Mouse (Mus musculus): ENCODE data around the gene Cc2d1a. TPM values are rescaled to one million over a fixed set of nuclear protein-coding genes. Genes with fewer than 3 reads are reported as not detected.

Cc2d1a gene
- total and polyA plus RNA-seq, 3 experiments = 10.6 to 11.9 (median 11.2) TPM

GRCm38 (mm10) chr8:84182833-84183232 is 35.1 kb upstream of the Cc2d1a start:
- Histone ChIP-seq H3K9ac (ENCODE audit: low read depth, low read length) (peak overlapping the region; percentile 83), H3K4me3 (peak overlapping the region; percentile 58; the same call in 1 of the 2 replicates), H3K27ac (no peak overlapping the region), H3K36me3 (ENCODE audit: control insufficient read depth, insufficient read depth, low read length) (no peaks in the 10 kb centered on the region), H3K27me3 (ENCODE audit: control insufficient read depth, insufficient read depth, low read length) (no peaks in the 10 kb centered on the region), H3K4me1 (ENCODE audit: control insufficient read depth, insufficient read depth, low read length) (peaks cover 6% of the 10 kb centered on the region), H3K79me2 (replicated peaks; ENCODE audit: control insufficient read depth, insufficient read depth, low read length) (no peaks in the 10 kb centered on the region)
- WGBS = 73% methylated on average over 4 of the region's 4 CpGs
- intact Hi-C loops (cut with DNase I) = loop anchor here (10.0 kb wide), 1 partner anchor 438 kb away; the partner anchor contains the start of gene Adgre5
- DNase-seq = no peak
- TF ChIP-seq CTCF (IDR thresholded peaks at IDR 0.05) (no peak), EP300 (IDR thresholded peaks at IDR 0.05; ENCODE audit: insufficient read depth, low read depth, low read length) (no peak), POLR2A (IDR thresholded peaks at IDR 0.05; ENCODE audit: insufficient read depth, low read depth, low read length) (no peak)

GRCm38 (mm10) chr8:84180530-84181190 is 32.9 kb upstream of the Cc2d1a start:
- peak; percentile 51 to 57 for DNase-seq
- intact Hi-C loops (cut with DNase I) = loop anchor here (2.0 to 10.0 kb wide), 2 partner anchors 32 to 436 kb away; partner anchors contain the start of genes 4930432K21Rik and Adgre5
- TF ChIP-seq EP300 (IDR thresholded peaks at IDR 0.05; ENCODE audit: insufficient read depth, low read depth, low read length) = no peak
- TF ChIP-seq CTCF (IDR thresholded peaks at IDR 0.05) = no peak
- no peak for TF ChIP-seq POLR2A (IDR thresholded peaks at IDR 0.05; ENCODE audit: insufficient read depth, low read depth, low read length)
- no peak overlapping the region for H3K9ac ChIP-seq (ENCODE audit: low read depth, low read length)
- no peaks in the 10 kb centered on the region for H3K79me2 ChIP-seq (replicated peaks; ENCODE audit: control insufficient read depth, insufficient read depth, low read length)
- no peaks in the 10 kb centered on the region for H3K27me3 ChIP-seq (ENCODE audit: control insufficient read depth, insufficient read depth, low read length)
- no peaks in the 10 kb centered on the region for H3K36me3 ChIP-seq (ENCODE audit: control insufficient read depth, insufficient read depth, low read length)
- H3K4me1 ChIP-seq (ENCODE audit: control insufficient read depth, insufficient read depth, low read length) = peaks cover 4% of the 10 kb centered on the region
- no peak overlapping the region for H3K27ac ChIP-seq
- no peak overlapping the region; the same call in 1 of the 2 replicates for H3K4me3 ChIP-seq
- WGBS = 7% methylated on average over 16 of the region's 16 CpGs

GRCm38 (mm10) chr8:84179946-84180345 is 32.2 kb upstream of the Cc2d1a start:
- H3K4me1 ChIP-seq (ENCODE audit: control insufficient read depth, insufficient read depth, low read length) = peaks cover 4% of the 10 kb centered on the region
- H3K4me3 ChIP-seq = no peak overlapping the region
- intact Hi-C loops (cut with DNase I) = loop anchor here (2.0 to 10.0 kb wide), 2 partner anchors 31 to 435 kb away; partner anchors contain the start of genes 4930432K21Rik and Adgre5
- H3K36me3 ChIP-seq (ENCODE audit: control insufficient read depth, insufficient read depth, low read length) = no peaks in the 10 kb centered on the region
- H3K27ac ChIP-seq = no peak overlapping the region
- no peaks in the 10 kb centered on the region for H3K79me2 ChIP-seq (replicated peaks; ENCODE audit: control insufficient read depth, insufficient read depth, low read length)
- no peak overlapping the region for H3K9ac ChIP-seq (ENCODE audit: low read depth, low read length)
- TF ChIP-seq EP300 (IDR thresholded peaks at IDR 0.05; ENCODE audit: insufficient read depth, low read depth, low read length) (no peak), CTCF (IDR thresholded peaks at IDR 0.05) (no peak), POLR2A (IDR thresholded peaks at IDR 0.05; ENCODE audit: insufficient read depth, low read depth, low read length) (no peak)
- no peaks in the 10 kb centered on the region for H3K27me3 ChIP-seq (ENCODE audit: control insufficient read depth, insufficient read depth, low read length)
- no peak for DNase-seq
- 53% methylated on average over 4 of the region's 4 CpGs for WGBS

GRCm38 (mm10) chr8:84178592-84178991 is 30.9 kb upstream of the Cc2d1a start:
- H3K27me3 ChIP-seq (ENCODE audit: control insufficient read depth, insufficient read depth, low read length) = no peaks in the 10 kb centered on the region
- no peak overlapping the region for H3K4me3 ChIP-seq
- H3K79me2 ChIP-seq (replicated peaks; ENCODE audit: control insufficient read depth, insufficient read depth, low read length) = no peaks in the 10 kb centered on the region
- H3K4me1 ChIP-seq (ENCODE audit: control insufficient read depth, insufficient read depth, low read length) = peaks cover 4% of the 10 kb centered on the region
- H3K9ac ChIP-seq (ENCODE audit: low read depth, low read length) = no peak overlapping the region
- no peak for DNase-seq
- no peak overlapping the region for H3K27ac ChIP-seq
- no peak for TF ChIP-seq EP300 (IDR thresholded peaks at IDR 0.05; ENCODE audit: insufficient read depth, low read depth, low read length)
- TF ChIP-seq POLR2A (IDR thresholded peaks at IDR 0.05; ENCODE audit: insufficient read depth, low read depth, low read length) = no peak
- no peak for TF ChIP-seq CTCF (IDR thresholded peaks at IDR 0.05)
- H3K36me3 ChIP-seq (ENCODE audit: control insufficient read depth, insufficient read depth, low read length) = no peaks in the 10 kb centered on the region
- WGBS = 92% methylated on average over 8 of the region's 8 CpGs
- intact Hi-C loops (cut with DNase I) = no loop called here

GRCm38 (mm10) chr8:84177405-84177804 is 29.7 kb upstream of the Cc2d1a start:
- WGBS = 95% methylated on average over 3 of the region's 3 CpGs
- TF ChIP-seq POLR2A (IDR thresholded peaks at IDR 0.05; ENCODE audit: insufficient read depth, low read depth, low read length) = no peak
- no peak for TF ChIP-seq EP300 (IDR thresholded peaks at IDR 0.05; ENCODE audit: insufficient read depth, low read depth, low read length)
- TF ChIP-seq CTCF (IDR thresholded peaks at IDR 0.05) = no peak
- Histone ChIP-seq H3K4me1 (ENCODE audit: control insufficient read depth, insufficient read depth, low read length) (peaks cover 1% of the 10 kb centered on the region; the same call in 1 of the 2 replicates), H3K27ac (no peak overlapping the region), H3K79me2 (replicated peaks; ENCODE audit: control insufficient read depth, insufficient read depth, low read length) (no peaks in the 10 kb centered on the region), H3K27me3 (ENCODE audit: control insufficient read depth, insufficient read depth, low read length) (no peaks in the 10 kb centered on the region), H3K9ac (ENCODE audit: low read depth, low read length) (no peak overlapping the region), H3K36me3 (ENCODE audit: control insufficient read depth, insufficient read depth, low read length) (no peaks in the 10 kb centered on the region), H3K4me3 (no peak overlapping the region)
- DNase-seq = no peak
- intact Hi-C loops (cut with DNase I) = no loop called here

GRCm38 (mm10) chr8:84176560-84176959 is 28.8 kb upstream of the Cc2d1a start:
- Histone ChIP-seq H3K27ac (no peak overlapping the region), H3K79me2 (replicated peaks; ENCODE audit: control insufficient read depth, insufficient read depth, low read length) (no peaks in the 10 kb centered on the region), H3K9ac (ENCODE audit: low read depth, low read length) (no peak overlapping the region), H3K4me1 (ENCODE audit: control insufficient read depth, insufficient read depth, low read length) (peaks cover 1% of the 10 kb centered on the region; the same call in 1 of the 2 replicates), H3K36me3 (ENCODE audit: control insufficient read depth, insufficient read depth, low read length) (no peaks in the 10 kb centered on the region), H3K4me3 (no peak overlapping the region), H3K27me3 (ENCODE audit: control insufficient read depth, insufficient read depth, low read length) (no peaks in the 10 kb centered on the region)
- no peak for DNase-seq
- no peak for TF ChIP-seq CTCF (IDR thresholded peaks at IDR 0.05)
- no peak for TF ChIP-seq EP300 (IDR thresholded peaks at IDR 0.05; ENCODE audit: insufficient read depth, low read depth, low read length)
- TF ChIP-seq POLR2A (IDR thresholded peaks at IDR 0.05; ENCODE audit: insufficient read depth, low read depth, low read length) = no peak
- 22% methylated on average over 3 of the region's 3 CpGs for WGBS
- intact Hi-C loops (cut with DNase I) = no loop called here

Measured in heart, adult 2 months (tissue).